Mouse (Mus musculus) liver, embryonic 14.5 days (tissue): ENCODE measurements around the gene Prdm16. TPM values are rescaled to one million over a fixed set of nuclear protein-coding genes. Genes with fewer than 3 reads are reported as not detected.
A peak's percentile ranks its signal among the peaks of the same experiment; 100 is the strongest.

Experiments used
- ATAC-seq: fragments of 200-750 bp; cut with Nextera tagmentation; 2 replicates; pipeline ENCODE4 v1.8.0; 2017; ENCODE audit warnings: moderate number of reproducible peaks, mild to moderate bottlenecking, moderate library complexity; ENCODE audit not compliant: insufficient read depth
- DNase-seq, 3 experiments: peaks; one replicate each; pipeline ENCODE4 v3.0.0-alpha.2; 2012 to 2013; ENCODE audit warnings: low read depth in 3 of 3, low spot score in 3 of 3
- H3K27ac ChIP-seq: fragments of 300-500 bp; sonication (generic); 2 replicates; pipeline ENCODE4 v1.5.1; 2014; ENCODE audit warnings: moderate library complexity, mild to moderate bottlenecking, control low read depth, inconsistent platforms
- H3K27me3 ChIP-seq: fragments of 300-500 bp; sonication (generic); 2 replicates; pipeline ENCODE4 v1.6.1; 2014; ENCODE audit warnings: mild to moderate bottlenecking, low read length, moderate library complexity; ENCODE audit not compliant: control insufficient read depth, insufficient read depth
- H3K36me3 ChIP-seq: fragments of 300-500 bp; sonication (generic); replicated peaks from 2 replicates; pipeline ENCODE4 v1.6.1; 2014; ENCODE audit warnings: low read depth; ENCODE audit not compliant: control insufficient read depth, insufficient read depth
- H3K4me1 ChIP-seq, 2 experiments: fragments of 200-500 bp in 1 of 2; fragments of 300-500 bp in 1 of 2; sonication (generic) in 1 of 2; replicated peaks; 2 replicates each; pipeline ENCODE4 v1.6.1; 2012 to 2014; ENCODE audit warnings: antibody characterized with exemption in 1 of 2, inconsistent platforms in 1 of 2, low read length in 1 of 2; ENCODE audit not compliant: control insufficient read depth in 2 of 2, insufficient read depth in 2 of 2
- H3K4me2 ChIP-seq: fragments of 300-500 bp; sonication (generic); 2 replicates; pipeline ENCODE4 v1.6.1; 2014; ENCODE audit warnings: low read depth, mild to moderate bottlenecking, control low read depth, moderate library complexity
- H3K4me3 ChIP-seq, 2 experiments: fragments of 200-500 bp in 1 of 2; fragments of 300-500 bp in 1 of 2; sonication (generic) in 1 of 2; 2 replicates each; pipeline ENCODE4 v1.5.1; 2012 to 2014; ENCODE audit warnings: low read depth in 2 of 2, low read length in 2 of 2, mild to moderate bottlenecking in 2 of 2, control low read depth in 1 of 2, inconsistent platforms in 1 of 2, moderate library complexity in 1 of 2; ENCODE audit not compliant: insufficient read depth in 1 of 2
- H3K9ac ChIP-seq: fragments of 300-500 bp; sonication (generic); replicated peaks from 2 replicates; pipeline ENCODE4 v1.6.1; 2014; ENCODE audit warnings: mild to moderate bottlenecking, control low read depth, moderate library complexity
- H3K9me3 ChIP-seq: fragments of 300-500 bp; sonication (generic); 2 replicates; pipeline ENCODE4 v1.6.1; 2016; ENCODE audit warnings: low read length, mixed read lengths; ENCODE audit not compliant: control insufficient read depth
- CTCF ChIP-seq: IDR thresholded peaks from 2 replicates; pipeline ENCODE4 v1.5.1; 2016; ENCODE audit warnings: antibody characterized with exemption, low read depth, control low read depth
- EP300 ChIP-seq: IDR thresholded peaks from 2 replicates; pipeline ENCODE4 v1.6.1; 2016; ENCODE audit warnings: antibody characterized with exemption, low read depth
- whole genome bisulfite sequencing: fragments of 180-500 bp; shearing (Covaris S2); extraction: QIAGEN DNeasy Blood & Tissue Kit; methylation state at CpG from one replicate; pipeline ENCODE4 v1.1.7; 2014; ENCODE audit not compliant: insufficient replicate concordance; 5-methylcytosine and 5-hydroxymethylcytosine counted together
- polyA plus RNA-seq, 2 experiments: library from polyadenylated mRNA; depleted of rRNA in 1 of 2; stranded (reverse) in 1 of 2; unstranded in 1 of 2; fragments of >200 nt; fragmentation: Nextera tagmentation in 1 of 2; extraction: Ambion mirVana in 1 of 2; gene quantifications; 2 replicates each; pipeline versions ENCODE4 v1.2.1 to v1.2.3; 2012 to 2014

Prdm16 gene
- polyA plus RNA-seq, 2 experiments, result 0.70 to 0.86 TPM

- no peaks in the 10 kb centered on the region for H3K9me3 ChIP-seq
- H3K27ac ChIP-seq, result no peak overlapping the region
- DNase-seq (no peak), ATAC-seq (no peak)
- no peak overlapping the region for H3K4me2 ChIP-seq
- H3K4me3 ChIP-seq, result no peak overlapping the region
- 8% methylated on average over 13 of the region's 13 CpGs for WGBS
- peaks cover 92% of the 10 kb centered on the region for H3K27me3 ChIP-seq
- TF ChIP-seq CTCF, result no peak
- TF ChIP-seq EP300, result no peak
- H3K4me1 ChIP-seq, result no peaks in the 10 kb centered on the region
- no peaks in the 10 kb centered on the region for H3K36me3 ChIP-seq
- no peak overlapping the region for H3K9ac ChIP-seq
Measured at GRCm38 (mm10) chr4:154639591-154640442, 3.1 kb upstream of the Prdm16 start.

- Histone ChIP-seq H3K9me3 (no peaks in the 10 kb centered on the region), H3K27ac (no peak overlapping the region), H3K9ac (no peak overlapping the region), H3K4me2 (no peak overlapping the region), H3K4me3 (no peak overlapping the region), H3K27me3 (peaks cover 99% of the 10 kb centered on the region), H3K36me3 (no peaks in the 10 kb centered on the region), H3K4me1 (no peaks in the 10 kb centered on the region)
- 4% methylated on average over 7 of the region's 7 CpGs for whole genome bisulfite sequencing
- ATAC-seq (no peak), DNase-seq (no peak)
- TF ChIP-seq EP300 (no peak), CTCF (peak; percentile 39)
Measured at GRCm38 (mm10) chr4:154639126-154639525, 2.5 kb upstream of the Prdm16 start.

GRCm38 (mm10) chr4:154638320-154638886 lies 1.7 kb upstream of the Prdm16 start:
- no peak overlapping the region for H3K4me3 ChIP-seq
- no peak for DNase-seq

GRCm38 (mm10) chr4:154637468-154638319 lies 1.0 kb upstream of the Prdm16 start:
- WGBS, result 2% methylated on average over 70 of the region's 73 CpGs
- Histone ChIP-seq H3K4me2 (peak overlapping the region; percentile 61), H3K27me3 (peaks cover 100% of the 10 kb centered on the region), H3K9ac (no peak overlapping the region), H3K36me3 (no peaks in the 10 kb centered on the region), H3K4me3 (peak overlapping the region; percentile 8 to 43; a peak in 3 of 4 replicates), H3K4me1 (no peaks in the 10 kb centered on the region), H3K27ac (no peak overlapping the region), H3K9me3 (no peaks in the 10 kb centered on the region)
- ATAC-seq (no peak), DNase-seq (no peak)
- TF ChIP-seq CTCF (no peak), EP300 (no peak)

More at GRCm38 (mm10) chr4:154638320-154638886, 1.7 kb upstream of the Prdm16 start:
- no peak for ATAC-seq
- Histone ChIP-seq H3K4me2 (no peak overlapping the region), H3K27me3 (peaks cover 100% of the 10 kb centered on the region), H3K27ac (no peak overlapping the region), H3K36me3 (no peaks in the 10 kb centered on the region), H3K9me3 (no peaks in the 10 kb centered on the region), H3K4me1 (no peaks in the 10 kb centered on the region), H3K9ac (no peak overlapping the region)
- TF ChIP-seq CTCF, result no peak
- no peak for TF ChIP-seq EP300
- 7% methylated on average over 15 of the region's 15 CpGs for WGBS
